Mouse (Mus musculus) hindbrain, embryonic 13.5 days (tissue): ENCODE results near the gene Arhgap21. TPM values are rescaled to one million over a fixed set of nuclear protein-coding genes. Genes with fewer than 3 reads are reported as not detected.

Source experiments
- ATAC-seq: fragments of 200-750 bp; cut with Nextera tagmentation; 2 replicates; pipeline ENCODE4 v1.8.0; 2017; ENCODE audit warnings: moderate TSS enrichment; ENCODE audit not compliant: low FRiP score
- H3K27ac ChIP-seq: fragments of 300-500 bp; sonication (generic); 2 replicates; pipeline ENCODE4 v1.5.1; 2015; ENCODE audit warnings: inconsistent platforms, mild to moderate bottlenecking, moderate library complexity
- H3K27me3 ChIP-seq: fragments of 300-500 bp; sonication (generic); 2 replicates; pipeline ENCODE4 v1.6.1; 2015; ENCODE audit warnings: mild to moderate bottlenecking, inconsistent platforms
- H3K36me3 ChIP-seq: fragments of 300-500 bp; sonication (generic); 2 replicates; pipeline ENCODE4 v1.6.1; 2015; ENCODE audit warnings: mild to moderate bottlenecking, inconsistent platforms
- H3K4me1 ChIP-seq: fragments of 300-500 bp; sonication (generic); replicated peaks from 2 replicates; pipeline ENCODE4 v1.6.1; 2015; ENCODE audit warnings: inconsistent platforms
- H3K4me2 ChIP-seq: fragments of 300-500 bp; sonication (generic); 2 replicates; pipeline ENCODE4 v1.6.1; 2015; ENCODE audit warnings: inconsistent platforms, mild to moderate bottlenecking, moderate library complexity
- H3K4me3 ChIP-seq: fragments of 300-500 bp; sonication (generic); 2 replicates; pipeline ENCODE4 v1.5.1; 2015; ENCODE audit warnings: mild to moderate bottlenecking, inconsistent platforms
- H3K9ac ChIP-seq: fragments of 300-500 bp; sonication (generic); 2 replicates; pipeline ENCODE4 v1.6.1; 2015; ENCODE audit warnings: mild to moderate bottlenecking, inconsistent platforms
- H3K9me3 ChIP-seq: fragments of 300-500 bp; sonication (generic); 2 replicates; pipeline ENCODE4 v1.6.1; 2016; ENCODE audit warnings: inconsistent platforms
- WGBS: fragments of 180-500 bp; shearing (Covaris S2); methylation state at CpG from one replicate; pipeline ENCODE4 v1.1.7; 2015; 5-methylcytosine and 5-hydroxymethylcytosine counted together
- polyA plus RNA-seq: library from polyadenylated mRNA; unstranded; fragments of >200 nt; fragmentation: Nextera tagmentation; extraction: Ambion mirVana; gene quantifications from 2 replicates; pipeline ENCODE4 v1.2.1, GENCODE M21; 2015

The Arhgap21 gene
- polyA plus RNA-seq, 1 experiment from 2014 or later, result 35.6 TPM

- Histone ChIP-seq H3K9ac (peak overlapping the region; percentile 47), H3K4me1 (peaks cover 61% of the 10 kb centered on the region), H3K4me3 (peak overlapping the region; percentile 22), H3K27me3 (no peaks in the 10 kb centered on the region), H3K9me3 (no peaks in the 10 kb centered on the region), H3K4me2 (peak overlapping the region; percentile 47), H3K27ac (no peak overlapping the region), H3K36me3 (no peaks in the 10 kb centered on the region)
- WGBS, result 73% methylated on average over 5 of the region's 5 CpGs
- ATAC-seq, result no peak
These were observed 5.4 kb downstream of the Arhgap21 start for GRCm38 (mm10) chr2:20963226-20963805.

DNA sequence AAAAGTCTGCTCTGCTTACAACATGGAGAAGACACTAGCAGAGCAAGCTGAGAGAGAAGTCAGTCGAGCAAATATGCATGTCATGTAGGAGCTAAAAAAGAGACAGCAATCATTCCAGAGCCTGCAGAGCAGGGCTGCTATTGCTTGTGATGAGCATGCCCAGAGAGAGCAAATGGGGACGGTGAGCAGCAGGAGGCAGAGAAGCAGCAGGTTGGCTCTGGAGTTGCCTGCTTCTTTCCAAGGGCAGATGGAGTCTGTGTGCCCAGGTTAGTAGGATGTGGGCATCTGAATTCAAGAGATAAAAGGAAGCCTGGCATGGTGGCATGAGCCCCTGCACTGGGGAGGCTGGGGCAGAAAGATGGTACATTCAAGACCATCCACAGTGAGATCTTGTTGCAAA, 6.4 kb downstream of the Arhgap21 start:
- Histone ChIP-seq H3K4me1 (peaks cover 61% of the 10 kb centered on the region), H3K4me2 (peak overlapping the region; percentile 47), H3K27ac (peak overlapping the region; percentile 18; the same call in 1 of the 2 replicates), H3K9ac (peak overlapping the region; percentile 56; the same call in 1 of the 2 replicates), H3K36me3 (no peaks in the 10 kb centered on the region), H3K9me3 (no peaks in the 10 kb centered on the region), H3K4me3 (peak overlapping the region; percentile 7; the same call in 1 of the 2 replicates), H3K27me3 (no peaks in the 10 kb centered on the region)
- 0 out of 2 replicates have a peak, but pooled peaks have one; percentile 6 for ATAC-seq
- 14% methylated on average over 2 of the region's 2 CpGs for WGBS

DNA sequence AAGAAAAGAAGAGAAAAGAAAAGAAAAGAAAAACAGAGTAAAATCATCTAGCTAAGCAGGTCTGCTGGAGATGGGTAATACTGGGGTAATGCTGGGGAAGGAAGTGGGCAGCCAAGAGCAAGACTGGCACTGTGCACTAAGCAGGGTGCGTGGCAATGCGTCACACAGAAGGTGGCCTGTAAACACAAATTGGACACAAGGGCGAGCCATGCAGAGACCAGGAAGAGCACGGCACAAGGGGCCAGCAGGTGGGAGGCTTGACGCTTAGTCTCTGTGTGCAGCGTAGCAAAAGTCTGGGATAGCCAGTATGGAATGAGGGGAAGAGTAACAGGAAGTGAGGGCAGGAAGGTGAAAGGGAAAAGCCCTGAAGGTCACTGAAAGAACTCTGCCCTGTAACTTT, 6.9 kb downstream of the Arhgap21 start:
- Histone ChIP-seq H3K9ac (peak overlapping the region; percentile 56), H3K27ac (peak overlapping the region; percentile 18; the same call in 1 of the 2 replicates), H3K9me3 (no peaks in the 10 kb centered on the region), H3K4me3 (peak overlapping the region; percentile 17; the same call in 1 of the 2 replicates), H3K36me3 (no peaks in the 10 kb centered on the region), H3K27me3 (no peaks in the 10 kb centered on the region), H3K4me1 (peaks cover 59% of the 10 kb centered on the region), H3K4me2 (peak overlapping the region; percentile 47)
- 29% methylated on average over 6 of the region's 6 CpGs for WGBS
- no peak for ATAC-seq

DNA sequence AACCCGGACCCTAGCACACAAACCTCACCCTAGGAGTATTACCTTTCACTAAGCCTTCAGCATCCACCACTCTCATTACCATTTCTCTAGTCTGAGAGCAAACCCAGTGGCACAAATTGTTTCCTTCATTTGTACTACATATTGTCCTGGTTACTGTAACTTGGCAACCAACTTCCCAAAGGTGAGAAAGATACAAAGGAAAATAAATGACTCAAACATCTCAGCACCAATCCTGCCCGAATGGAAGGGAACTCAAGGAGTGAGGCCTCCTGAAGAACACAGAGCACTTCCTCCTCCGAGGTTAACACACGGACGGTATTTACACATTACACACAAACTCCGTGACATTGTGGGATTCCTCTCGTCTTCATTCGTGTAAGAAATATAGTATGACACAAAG, 7.4 kb downstream of the Arhgap21 start:
- no peaks in the 10 kb centered on the region for H3K27me3 ChIP-seq
- peaks cover 62% of the 10 kb centered on the region for H3K4me1 ChIP-seq
- H3K4me3 ChIP-seq, result peak overlapping the region; percentile 5; the same call in 1 of the 2 replicates
- no peak overlapping the region for H3K27ac ChIP-seq
- no peaks in the 10 kb centered on the region for H3K9me3 ChIP-seq
- no peak for ATAC-seq
- WGBS, result 53% methylated on average over 8 of the region's 8 CpGs
- H3K4me2 ChIP-seq, result peak overlapping the region; percentile 44
- H3K9ac ChIP-seq, result 0 out of 2 replicates have a peak overlapping the region, but pooled peaks have one; percentile 35
- H3K36me3 ChIP-seq, result no peaks in the 10 kb centered on the region

DNA sequence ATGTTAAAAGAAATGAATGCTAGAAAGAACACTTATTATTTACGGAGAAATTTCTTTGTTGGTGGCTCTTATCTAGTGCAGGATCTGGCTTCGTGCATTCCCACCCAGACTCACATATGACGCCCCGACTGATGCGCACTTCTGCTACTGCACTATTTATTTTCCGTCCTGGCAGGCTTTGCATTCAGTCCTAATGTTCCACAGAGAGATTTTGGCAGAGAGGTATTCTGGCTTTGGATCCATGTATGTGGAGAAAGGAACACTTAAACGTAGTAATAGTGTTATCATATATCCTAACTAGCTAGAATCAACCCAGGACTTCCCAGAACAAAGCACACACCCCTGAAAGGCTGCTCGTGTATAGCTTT, 8.0 kb downstream of the Arhgap21 start:
- H3K36me3 ChIP-seq, result no peaks in the 10 kb centered on the region
- 57% methylated on average over 8 of the region's 8 CpGs for WGBS
- peak overlapping the region; percentile 44 for H3K4me2 ChIP-seq
- H3K27ac ChIP-seq, result peak overlapping the region; percentile 55
- H3K27me3 ChIP-seq, result no peaks in the 10 kb centered on the region
- H3K9ac ChIP-seq, result peak overlapping the region; percentile 56
- ATAC-seq, result no peak
- H3K4me1 ChIP-seq, result peaks cover 62% of the 10 kb centered on the region
- no peaks in the 10 kb centered on the region for H3K9me3 ChIP-seq
- H3K4me3 ChIP-seq, result peak overlapping the region; percentile 8

DNA sequence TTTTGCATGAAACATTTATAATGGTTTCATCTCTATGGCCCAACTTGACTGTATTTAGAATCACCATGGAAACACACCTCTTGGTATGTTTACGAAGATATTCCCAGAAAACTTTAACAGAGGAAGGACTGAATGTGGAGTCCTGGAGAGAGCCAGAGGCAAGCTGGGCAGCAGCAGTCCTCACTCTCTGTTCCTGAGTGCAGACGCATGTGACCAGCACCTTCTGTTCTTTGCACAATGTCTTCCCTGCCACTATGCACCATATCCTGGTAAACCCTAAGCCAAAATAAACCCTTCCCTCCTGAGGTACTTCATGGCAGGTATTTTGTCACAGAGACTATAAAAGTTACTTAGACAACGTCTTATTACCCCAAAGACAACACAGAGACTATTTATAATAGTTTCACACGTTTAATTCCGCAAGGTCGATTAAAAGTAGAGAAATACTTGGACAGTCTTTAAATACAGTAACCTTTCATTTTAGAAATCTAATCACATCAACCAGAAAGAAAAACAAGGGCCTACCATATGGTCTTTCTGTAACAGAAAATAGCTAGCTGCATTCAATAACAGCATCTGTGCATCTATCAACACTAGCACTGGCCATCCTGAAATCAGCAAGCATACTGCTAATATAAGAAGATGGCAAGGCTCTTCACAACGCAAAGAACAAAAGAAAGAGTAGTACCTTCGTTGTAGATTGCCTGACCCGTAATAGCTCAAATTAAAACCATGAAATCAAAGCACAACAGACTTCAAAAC, 8.6 kb downstream of the Arhgap21 start:
- Histone ChIP-seq H3K9ac (peak overlapping the region; percentile 56), H3K4me1 (peaks cover 63% of the 10 kb centered on the region), H3K4me3 (peak overlapping the region; percentile 8; the same call in 1 of the 2 replicates), H3K4me2 (peak overlapping the region; percentile 44), H3K27me3 (no peaks in the 10 kb centered on the region), H3K27ac (peak overlapping the region; percentile 55), H3K9me3 (no peaks in the 10 kb centered on the region), H3K36me3 (no peaks in the 10 kb centered on the region)
- 67% methylated on average over 9 of the region's 9 CpGs for WGBS
- ATAC-seq, result no peak

DNA sequence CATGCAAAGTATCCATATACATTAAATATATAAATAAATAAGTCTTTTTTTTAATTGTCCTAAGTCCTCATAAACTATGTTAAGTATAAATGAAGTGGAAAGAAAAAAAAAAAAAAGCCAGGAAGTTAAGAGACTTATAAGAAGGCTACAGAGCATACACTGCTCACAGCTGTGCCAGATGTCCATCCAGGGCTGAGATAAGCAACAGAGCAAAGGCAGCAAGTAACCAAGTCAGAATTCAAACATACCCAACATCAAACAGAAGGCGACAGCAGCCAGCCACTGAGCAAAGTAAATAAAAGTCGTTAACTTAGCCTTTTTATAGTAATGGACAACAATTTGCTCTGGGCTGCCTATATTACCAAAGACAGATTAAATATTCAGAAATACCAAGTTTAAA, 9.6 kb downstream of the Arhgap21 start:
- WGBS, result 73% methylated on average over 2 of the region's 2 CpGs
- ATAC-seq, result no peak
- H3K27me3 ChIP-seq, result no peaks in the 10 kb centered on the region
- no peaks in the 10 kb centered on the region for H3K9me3 ChIP-seq
- H3K36me3 ChIP-seq, result no peaks in the 10 kb centered on the region
- H3K4me3 ChIP-seq, result no peak overlapping the region
- no peak overlapping the region for H3K27ac ChIP-seq
- no peak overlapping the region for H3K9ac ChIP-seq
- no peak overlapping the region for H3K4me2 ChIP-seq
- peaks cover 59% of the 10 kb centered on the region for H3K4me1 ChIP-seq

DNA sequence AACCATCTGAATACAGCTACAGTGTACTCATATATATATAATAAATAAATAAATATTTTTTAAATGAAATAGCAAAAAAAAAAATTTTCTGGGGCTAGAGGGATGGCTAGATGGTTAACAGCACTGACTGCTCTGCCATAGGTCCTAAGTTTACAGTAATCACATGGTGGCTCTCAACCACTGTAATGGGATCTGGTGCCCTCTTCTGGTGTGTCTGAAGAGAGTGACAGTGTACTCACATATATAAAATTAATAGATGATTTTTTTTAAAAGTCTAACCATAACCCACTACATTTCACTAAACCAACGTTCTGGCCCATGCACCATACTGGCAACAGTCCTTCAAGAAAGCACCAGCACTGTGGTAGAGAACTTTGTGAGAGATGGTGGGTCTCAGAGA, 10.7 kb downstream of the Arhgap21 start:
- no peaks in the 10 kb centered on the region for H3K9me3 ChIP-seq
- H3K4me2 ChIP-seq, result no peak overlapping the region
- no peak overlapping the region for H3K9ac ChIP-seq
- H3K4me1 ChIP-seq, result peaks cover 50% of the 10 kb centered on the region
- H3K27ac ChIP-seq, result no peak overlapping the region
- no peaks in the 10 kb centered on the region for H3K27me3 ChIP-seq
- WGBS, result 97% methylated on average over 1 of the region's 1 CpGs
- ATAC-seq, result no peak
- no peaks in the 10 kb centered on the region for H3K36me3 ChIP-seq
- no peak overlapping the region for H3K4me3 ChIP-seq

GRCm38 (mm10) chr2:20956716-20957115, 12.0 kb downstream of the Arhgap21 start:
- Histone ChIP-seq H3K4me1 (peaks cover 40% of the 10 kb centered on the region), H3K27ac (no peak overlapping the region), H3K4me3 (no peak overlapping the region), H3K9ac (no peak overlapping the region), H3K9me3 (no peaks in the 10 kb centered on the region), H3K36me3 (no peaks in the 10 kb centered on the region), H3K27me3 (no peaks in the 10 kb centered on the region), H3K4me2 (no peak overlapping the region)
- 72% methylated on average over 5 of the region's 5 CpGs for WGBS
- no peak for ATAC-seq

DNA sequence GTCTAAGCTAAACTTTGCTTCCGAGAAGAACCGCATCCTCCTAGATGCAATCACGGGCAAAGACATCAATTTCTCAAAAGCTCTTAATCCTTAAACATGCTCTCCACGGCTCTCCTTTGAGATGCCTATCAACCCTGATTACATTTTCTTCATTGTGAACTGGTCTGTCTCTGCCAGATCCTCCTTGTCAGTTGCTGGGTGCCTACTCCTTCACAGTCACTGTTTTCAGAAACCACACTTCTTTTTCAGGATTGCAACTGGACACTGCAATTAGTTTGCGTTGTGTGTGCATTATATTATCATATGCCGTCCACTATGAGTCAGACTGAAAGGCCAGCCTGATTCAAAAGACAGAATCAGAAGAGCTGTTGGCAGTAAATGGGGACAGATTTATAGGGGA, 12.7 kb downstream of the Arhgap21 start:
- Histone ChIP-seq H3K27me3 (no peaks in the 10 kb centered on the region), H3K4me1 (peaks cover 37% of the 10 kb centered on the region), H3K9me3 (no peaks in the 10 kb centered on the region), H3K36me3 (no peaks in the 10 kb centered on the region), H3K27ac (no peak overlapping the region), H3K9ac (no peak overlapping the region), H3K4me2 (no peak overlapping the region), H3K4me3 (no peak overlapping the region)
- ATAC-seq, result no peak
- WGBS, result 54% methylated on average over 6 of the region's 6 CpGs

DNA sequence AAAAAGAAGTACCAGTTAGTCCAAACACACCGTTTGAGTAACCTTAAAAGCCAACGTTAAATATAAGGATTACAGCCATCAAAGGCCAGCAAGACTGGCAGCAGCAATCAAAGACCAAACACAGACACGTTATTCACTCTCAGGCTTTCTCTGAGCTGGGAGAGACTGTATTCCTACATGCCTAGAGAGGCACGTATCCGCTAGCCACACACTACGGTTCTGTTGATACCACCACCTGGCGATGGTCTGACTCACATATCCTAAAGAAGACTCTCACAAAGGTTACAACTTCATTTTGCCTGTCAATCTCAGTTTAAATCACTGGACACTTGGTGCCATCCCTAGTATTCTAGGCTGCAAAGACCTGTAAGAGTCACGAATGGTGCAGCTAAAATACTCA, 13.3 kb downstream of the Arhgap21 start:
- no peaks in the 10 kb centered on the region for H3K36me3 ChIP-seq
- no peak overlapping the region for H3K4me2 ChIP-seq
- H3K4me1 ChIP-seq, result peaks cover 37% of the 10 kb centered on the region
- ATAC-seq, result no peak
- no peaks in the 10 kb centered on the region for H3K9me3 ChIP-seq
- no peaks in the 10 kb centered on the region for H3K27me3 ChIP-seq
- no peak overlapping the region for H3K4me3 ChIP-seq
- H3K27ac ChIP-seq, result no peak overlapping the region
- H3K9ac ChIP-seq, result no peak overlapping the region
- WGBS, result 77% methylated on average over 8 of the region's 8 CpGs

- Histone ChIP-seq H3K27ac (no peak overlapping the region), H3K27me3 (no peaks in the 10 kb centered on the region), H3K36me3 (no peaks in the 10 kb centered on the region), H3K4me3 (no peak overlapping the region), H3K4me1 (peaks cover 35% of the 10 kb centered on the region), H3K9me3 (no peaks in the 10 kb centered on the region), H3K4me2 (no peak overlapping the region), H3K9ac (no peak overlapping the region)
- WGBS, result 72% methylated on average over 4 of the region's 4 CpGs
- ATAC-seq, result no peak
These were observed 16.0 kb downstream of the Arhgap21 start for GRCm38 (mm10) chr2:20952716-20953115.

- no peak overlapping the region for H3K4me2 ChIP-seq
These were observed 19.5 kb downstream of the Arhgap21 start for GRCm38 (mm10) chr2:20949168-20949567.

More at GRCm38 (mm10) chr2:20949168-20949567, 19.5 kb downstream of the Arhgap21 start:
- no peak overlapping the region for H3K9ac ChIP-seq
- H3K9me3 ChIP-seq, result no peaks in the 10 kb centered on the region
- H3K4me3 ChIP-seq, result no peak overlapping the region
- no peak for ATAC-seq
- H3K27ac ChIP-seq, result no peak overlapping the region; the same call in 1 of the 2 replicates
- no peaks in the 10 kb centered on the region for H3K27me3 ChIP-seq
- no peaks in the 10 kb centered on the region for H3K36me3 ChIP-seq
- WGBS, result 91% methylated on average over 3 of the region's 3 CpGs
- peaks cover 35% of the 10 kb centered on the region for H3K4me1 ChIP-seq
